Mouse (Mus musculus) hindlimb bud, embryonic 11.5 days (tissue): ENCODE data around the gene Gng7.
A peak's percentile ranks its signal among the peaks of the same experiment; 100 is the strongest.

Source experiments
- DNase-seq: peaks from one replicate; pipeline ENCODE4 v3.0.0-alpha.2; 2012; ENCODE audit warnings: low read depth, low spot score; ENCODE audit errors: extremely low spot score

Gng7 gene

DNA sequence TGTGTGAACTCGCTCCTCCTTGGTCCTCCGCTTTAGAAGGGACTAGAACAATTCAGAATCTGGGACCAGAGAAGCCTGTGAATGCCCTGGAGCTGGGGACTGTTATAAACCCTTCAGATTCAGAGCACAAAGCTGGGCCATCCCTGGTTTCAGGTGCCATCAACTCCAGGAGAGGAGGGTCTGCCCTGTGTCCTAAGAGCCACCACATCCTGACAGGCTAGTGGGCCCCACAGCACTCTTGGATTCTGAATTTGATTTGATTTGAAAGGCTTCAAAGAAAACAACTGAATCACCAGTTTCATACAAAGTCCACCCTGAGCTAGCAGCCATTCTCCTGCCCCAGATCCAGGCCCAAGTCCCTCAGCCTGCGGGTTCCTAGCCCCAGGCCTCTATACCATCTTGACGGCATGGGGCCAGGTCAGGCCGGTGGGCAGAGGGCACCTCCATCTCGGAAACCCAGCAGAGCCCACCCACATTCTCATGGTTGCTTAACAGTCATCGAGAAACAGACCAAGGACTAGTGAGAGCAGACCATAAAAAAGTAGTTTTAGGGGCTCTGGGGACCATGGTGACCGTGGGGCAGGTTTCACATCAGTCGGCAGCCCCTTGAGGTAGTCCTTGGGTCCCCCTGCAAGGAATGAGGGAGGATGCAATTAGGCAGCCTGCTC is 112.3 kb downstream of the Gng7 start:
- DNase-seq = no peak

GRCm38 (mm10) chr10:80901409-80902272 is 113.1 kb downstream of the Gng7 start:
- no peak for DNase-seq

- DNase-seq = peak; percentile 98
Observed at GRCm38 (mm10) chr10:80900318-80901247, 114.2 kb downstream of the Gng7 start, which contains the start of gene Timm13. Gene Timm13, minus strand, starts transcription at chr10:80900969.

DNA sequence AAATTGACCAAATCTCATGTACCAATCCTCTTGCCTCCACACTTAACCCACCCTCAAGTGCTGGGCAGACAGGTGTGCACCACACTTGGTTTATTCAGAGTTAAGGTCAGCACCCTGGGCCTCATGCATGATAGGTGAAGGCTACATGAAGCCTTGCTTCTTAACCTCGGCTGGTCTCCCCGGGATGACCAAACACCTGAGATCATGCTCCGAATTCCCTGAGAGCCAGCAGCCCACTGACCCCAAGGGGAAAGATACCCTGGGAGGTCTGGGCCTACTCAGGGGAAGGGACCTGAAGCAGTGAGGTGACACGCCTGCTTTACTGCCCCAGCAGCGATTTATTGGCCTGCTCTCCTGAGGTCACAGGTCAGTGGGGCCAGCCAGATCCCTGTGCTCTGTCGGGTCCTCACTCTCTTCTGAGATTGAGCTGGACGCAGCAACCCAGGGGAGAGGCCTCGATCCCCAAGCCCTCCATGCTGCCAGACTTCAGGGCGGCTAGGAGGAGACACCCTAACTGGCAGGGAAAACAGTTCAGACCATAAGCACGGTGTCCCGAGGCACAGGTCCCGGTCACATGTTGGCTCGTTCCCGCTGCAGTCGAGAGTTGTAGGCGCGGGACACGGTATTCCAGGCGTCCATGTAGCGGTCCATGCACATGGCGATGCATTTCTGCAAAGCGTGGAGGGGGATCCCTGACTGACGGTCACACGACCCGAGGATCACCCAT is 115.0 kb downstream of the Gng7 start:
- no peak for DNase-seq

- DNase-seq = no peak
Observed at GRCm38 (mm10) chr10:80899074-80899473, 115.7 kb downstream of the Gng7 start.
